Mouse (Mus musculus): ENCODE results near the gene Itfg2. TPM values are rescaled to one million over a fixed set of nuclear protein-coding genes. Genes with fewer than 3 reads are reported as not detected.
"Not testable (repeated sequence)": the region's sequence is repeated elsewhere in the genome, so short reads cannot be mapped to it uniquely, and the experiment has no call there.

Itfg2 gene
- total RNA-seq, 2 experiments from 2014 or later: 29.7 to 30.7 TPM

DNA sequence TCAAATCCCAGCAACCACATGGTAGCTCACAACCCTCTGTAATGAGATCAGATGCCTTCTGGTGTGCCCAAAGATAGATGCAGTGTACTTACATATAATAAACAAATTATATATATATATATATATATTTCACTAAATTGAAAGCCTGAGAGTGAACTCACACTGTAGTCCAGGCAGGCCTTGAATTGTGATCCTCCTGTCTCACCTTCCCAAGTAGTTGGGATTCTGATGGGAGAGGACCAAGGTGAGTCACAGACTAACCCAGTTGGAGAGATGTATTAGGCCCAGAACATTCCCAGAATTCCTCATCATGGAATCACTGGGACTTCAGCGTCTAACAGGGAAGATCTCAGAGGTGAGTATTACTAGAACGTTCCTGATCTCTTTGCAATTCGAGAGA is 25.7 kb downstream of the Itfg2 start, which contains the start of gene Nrip2:
Gene Nrip2, plus strand, starts transcription at position 301 of the 400 bp plus-strand sequence.
- intact Hi-C loops (cut with DNase I): no loop called here
- no peak for DNase-seq (ENCODE audit: low spot score in 2 of 2)

DNA sequence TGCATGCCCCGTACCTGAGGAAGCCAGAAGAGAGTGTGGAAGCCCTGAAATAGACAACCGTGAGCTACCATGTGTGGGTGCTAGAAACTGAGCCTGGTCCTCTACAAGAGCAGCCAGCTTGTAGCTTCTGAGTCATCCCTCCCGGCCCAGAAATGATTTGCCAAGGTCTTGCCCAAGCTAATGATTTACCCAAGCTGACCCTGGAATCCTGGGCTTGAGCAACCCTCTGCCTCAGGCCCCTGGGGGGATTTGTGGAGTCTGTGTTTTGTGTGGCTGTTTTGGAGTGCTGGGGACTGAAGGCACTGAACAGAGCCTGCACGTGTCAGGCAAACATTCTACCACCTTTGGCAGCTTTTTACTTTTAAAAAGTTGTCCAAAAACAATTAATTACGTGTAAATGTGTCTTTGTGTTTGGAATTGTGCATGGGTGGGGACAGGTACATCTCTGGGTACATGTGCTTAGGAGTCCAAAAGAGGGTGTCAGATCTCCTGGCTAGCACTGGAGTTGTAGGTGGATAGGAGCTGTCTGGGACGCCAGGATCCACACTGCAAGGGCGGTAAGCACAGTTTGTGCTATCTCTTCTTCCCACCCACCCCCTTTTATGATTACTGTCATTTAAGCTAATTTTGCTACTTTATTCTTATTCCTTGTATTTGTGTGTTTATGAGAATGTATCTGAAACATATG is 27.0 kb downstream of the Itfg2 start:
- intact Hi-C loops (cut with DNase I): no loop called here
- no peak for DNase-seq (ENCODE audit: low spot score in 2 of 2)

DNA sequence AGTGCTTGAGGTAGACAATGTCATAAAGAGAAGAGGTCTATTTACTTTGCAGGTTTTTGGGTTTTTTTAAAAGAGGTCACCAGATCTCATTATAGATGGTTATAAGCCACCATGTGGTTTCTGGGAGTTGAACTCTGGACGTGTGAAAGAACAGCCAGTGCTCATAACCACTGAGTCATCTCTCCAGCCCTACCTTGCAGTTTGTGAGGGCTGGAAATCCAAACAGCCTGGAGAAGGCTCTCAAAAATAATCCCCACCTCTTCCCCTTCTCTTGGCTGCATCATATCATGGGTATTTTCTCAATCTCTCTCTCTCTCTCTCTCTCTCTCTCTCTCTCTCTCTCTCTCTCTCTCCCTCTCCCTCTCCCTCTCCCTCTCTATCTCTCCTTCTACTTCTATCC is 34.0 kb downstream of the Itfg2 start:
- no peak for DNase-seq (ENCODE audit: low spot score in 2 of 2)

DNA sequence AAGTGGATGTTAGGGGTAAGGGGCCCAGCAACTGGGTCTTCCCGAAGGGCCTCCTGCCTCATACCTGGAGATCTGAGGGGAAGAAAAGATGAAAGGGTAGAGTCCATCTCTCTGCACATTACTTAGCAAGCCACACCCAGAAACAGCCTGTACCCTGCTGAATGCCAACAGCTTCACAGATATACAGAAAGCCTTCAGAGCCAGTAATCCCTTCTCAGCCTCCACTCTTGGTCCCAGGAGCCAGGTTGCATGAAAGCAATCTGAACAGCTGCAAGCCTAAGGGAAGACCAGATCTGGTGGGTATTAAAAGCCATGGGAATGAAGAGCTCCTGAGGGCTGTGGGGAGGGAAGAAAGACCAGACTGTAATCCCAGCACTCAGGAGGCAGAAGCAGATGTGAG is 35.5 kb downstream of the Itfg2 start:
- intact Hi-C loops (cut with DNase I): no loop called here
- no peak for DNase-seq (ENCODE audit: low spot score in 2 of 2)

More for the DNA sequence above, 34.0 kb downstream of the Itfg2 start:
- intact Hi-C loops (cut with DNase I): no loop called here

DNA sequence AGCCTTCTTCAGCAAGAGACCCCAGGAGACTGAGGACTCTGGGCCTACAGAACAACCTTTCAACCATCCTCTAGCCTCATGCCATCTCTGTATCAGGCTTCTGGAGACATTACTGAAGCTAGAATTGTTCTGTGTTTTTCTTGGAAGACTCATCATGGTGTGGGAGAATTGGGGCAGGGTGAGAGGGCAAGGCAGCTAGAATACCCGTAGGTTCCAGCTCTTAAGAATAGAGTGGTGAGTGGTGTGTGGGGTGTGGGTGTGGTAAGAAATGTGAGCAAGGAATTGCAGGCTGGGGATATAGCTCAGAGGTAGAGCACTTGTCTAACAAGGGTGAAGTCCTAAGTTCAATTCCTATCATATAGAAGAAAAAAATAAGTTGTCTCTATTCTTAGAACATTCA is 39.7 kb downstream of the Itfg2 start:
- DNase-seq (ENCODE audit: low spot score in 2 of 2): no peak
- intact Hi-C loops (cut with DNase I): no loop called here

DNA sequence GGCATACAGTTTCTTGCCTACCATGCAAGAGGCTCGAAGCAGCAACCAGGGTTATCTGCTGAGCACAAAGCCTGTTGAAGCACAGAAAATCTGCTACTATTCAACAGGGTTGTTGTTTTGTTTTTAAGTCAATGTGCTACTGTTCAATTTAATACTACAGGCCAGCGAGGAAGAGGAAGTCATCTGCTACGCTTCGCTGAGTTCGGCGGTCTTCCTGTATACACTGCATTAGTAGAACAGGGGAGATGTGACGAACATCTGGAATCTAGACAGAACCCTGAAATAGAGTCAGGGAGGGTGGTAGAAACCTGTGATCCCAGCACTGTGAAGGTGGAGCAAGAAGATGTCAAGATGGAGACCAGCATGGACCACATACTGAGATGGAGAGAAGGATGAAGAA is 41.0 kb downstream of the Itfg2 start:
- intact Hi-C loops (cut with DNase I): no loop called here

DNA sequence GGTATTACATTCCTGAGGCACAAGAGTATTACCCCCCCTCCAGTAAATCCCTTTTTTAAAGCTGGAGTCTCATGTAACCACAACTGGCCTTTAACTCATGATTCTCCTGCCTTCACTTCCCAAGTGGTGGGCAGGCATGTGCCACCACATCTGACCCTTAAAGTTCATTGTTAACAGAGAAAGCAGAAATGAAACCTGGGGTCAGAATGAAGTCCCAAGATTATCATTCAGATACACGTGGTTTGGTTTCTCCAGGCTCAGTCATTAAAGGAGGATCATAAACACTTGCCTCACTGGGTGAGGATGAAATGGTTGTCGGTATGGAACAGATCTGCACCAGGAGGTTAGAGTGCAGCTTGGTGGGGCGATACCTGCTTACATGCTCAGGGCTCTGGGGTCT is 43.5 kb downstream of the Itfg2 start:
- no peak for DNase-seq (ENCODE audit: low spot score in 2 of 2)
- intact Hi-C loops (cut with DNase I): no loop called here

More for the DNA sequence above, 41.0 kb downstream of the Itfg2 start:
- DNase-seq (ENCODE audit: low spot score in 2 of 2): no peak

DNA sequence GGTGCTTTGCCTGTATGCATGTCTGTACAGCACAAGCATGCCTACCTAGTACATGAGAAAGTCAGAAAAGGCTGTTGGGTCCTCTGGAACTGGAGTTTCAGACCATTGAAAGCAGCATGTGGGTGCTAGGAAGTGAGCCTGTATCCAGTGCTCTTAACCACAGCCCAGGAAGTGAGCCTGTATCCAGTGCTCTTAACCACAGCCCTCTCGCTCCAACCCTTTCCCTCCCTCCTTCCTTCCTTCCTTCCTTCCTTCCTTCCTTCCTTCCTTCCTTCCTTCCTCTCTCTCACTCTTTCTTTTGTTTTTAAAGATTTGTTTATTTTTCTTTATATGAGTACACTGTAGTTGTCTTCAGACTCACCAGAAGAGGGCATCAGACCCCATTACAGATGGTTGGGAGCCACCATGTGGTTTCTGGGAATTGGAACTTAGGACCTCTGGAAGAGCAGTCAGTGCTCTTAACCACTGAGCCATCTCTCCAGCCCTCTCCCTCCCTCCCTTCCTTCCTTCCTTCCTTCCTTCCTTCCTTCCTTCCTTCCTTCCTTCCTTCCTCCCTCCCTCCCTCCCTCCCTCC is 44.0 kb downstream of the Itfg2 start:
- intact Hi-C loops (cut with DNase I): not testable (repeated sequence)

DNA sequence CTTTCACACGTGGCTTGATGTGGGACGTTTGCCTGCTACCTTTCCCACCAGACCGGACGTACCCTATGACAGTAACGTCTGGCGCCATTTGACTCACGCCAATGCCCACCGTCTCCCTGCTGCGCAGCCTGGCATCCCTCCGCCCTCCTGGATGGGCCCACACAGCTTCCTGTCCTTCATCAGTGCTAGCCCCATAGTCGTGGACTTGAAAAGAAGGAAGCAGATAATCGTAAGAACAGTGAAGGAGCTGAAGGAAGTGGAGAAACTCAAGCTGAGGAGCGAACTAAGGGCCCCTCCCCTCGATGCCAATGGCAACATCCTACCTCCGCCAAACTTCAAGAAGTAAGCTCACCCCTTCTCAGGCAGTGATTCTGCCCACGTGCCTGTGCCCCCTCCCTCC is 45.1 kb downstream of the Itfg2 start:
- intact Hi-C loops (cut with DNase I): no loop called here
- no peak for DNase-seq (ENCODE audit: low spot score in 2 of 2)

More for the DNA sequence above, 44.0 kb downstream of the Itfg2 start:
- DNase-seq (ENCODE audit: low spot score in 2 of 2): not testable (repeated sequence)

DNA sequence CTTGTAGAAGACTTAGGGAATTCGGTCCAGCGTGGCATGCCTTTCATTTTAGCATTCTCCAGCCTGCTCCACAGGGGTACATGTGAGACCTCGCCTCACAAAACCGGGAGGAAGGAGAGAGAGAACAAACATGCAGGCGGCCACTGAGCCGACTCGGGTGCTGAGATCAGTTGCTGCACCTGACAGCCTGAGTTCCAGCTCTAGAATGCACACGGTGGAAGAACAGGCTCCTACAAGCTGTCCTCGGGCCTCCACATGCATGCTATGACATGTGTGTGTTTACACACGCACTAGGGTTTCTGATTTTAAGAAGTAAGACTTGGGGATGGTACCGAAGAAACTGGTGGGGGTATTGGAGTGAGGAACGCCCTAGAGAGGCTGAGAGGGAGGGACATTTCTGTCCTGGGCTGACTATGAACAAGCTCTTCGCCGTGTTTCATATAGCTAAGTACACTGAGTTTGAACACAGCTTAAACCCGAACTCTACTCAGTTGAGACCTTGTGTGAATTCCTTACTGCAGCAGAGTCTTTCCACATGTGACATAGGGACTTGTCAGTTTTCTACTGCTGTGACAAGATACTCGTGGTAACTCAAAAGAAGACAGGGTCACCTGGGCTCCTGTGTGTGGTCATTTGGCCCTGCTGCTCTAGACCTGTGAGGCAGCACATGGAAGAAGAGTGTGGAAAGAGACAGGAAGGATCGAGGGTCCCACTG is 48.2 kb downstream of the Itfg2 start:
- intact Hi-C loops (cut with DNase I): no loop called here

DNA sequence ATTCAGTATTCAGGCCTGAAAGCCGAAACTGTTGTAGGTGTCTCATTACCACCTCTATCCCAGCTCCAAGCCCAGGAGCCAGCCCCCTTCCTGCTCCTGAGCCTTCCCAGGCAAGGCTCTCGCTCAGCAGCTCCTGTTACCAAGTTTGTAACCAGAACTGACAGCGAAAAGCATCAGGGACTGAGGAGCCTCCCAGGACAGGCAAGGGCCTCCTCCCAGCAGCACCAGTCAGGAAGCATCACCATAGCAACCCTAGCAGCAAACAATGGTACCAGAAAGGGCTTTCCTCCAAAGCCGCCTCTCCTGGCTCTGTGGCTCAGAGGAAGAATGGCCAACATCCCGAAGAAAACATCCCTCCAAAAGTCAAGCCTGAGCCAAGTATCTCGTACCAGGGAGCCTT is 49.5 kb downstream of the Itfg2 start, which contains the start of the genes Tex52 and Gm44596:
Gene Tex52, plus strand, starts transcription at position 265 of the 400 bp plus-strand sequence.
Gene Gm44596, plus strand, starts transcription at position 312 of the 400 bp plus-strand sequence.
- peak; percentile 30 to 41 for DNase-seq (ENCODE audit: low spot score in 2 of 2)
- intact Hi-C loops (cut with DNase I): no loop called here

More for the DNA sequence above, 48.2 kb downstream of the Itfg2 start:
- no peak for DNase-seq (ENCODE audit: low spot score in 2 of 2)

DNA sequence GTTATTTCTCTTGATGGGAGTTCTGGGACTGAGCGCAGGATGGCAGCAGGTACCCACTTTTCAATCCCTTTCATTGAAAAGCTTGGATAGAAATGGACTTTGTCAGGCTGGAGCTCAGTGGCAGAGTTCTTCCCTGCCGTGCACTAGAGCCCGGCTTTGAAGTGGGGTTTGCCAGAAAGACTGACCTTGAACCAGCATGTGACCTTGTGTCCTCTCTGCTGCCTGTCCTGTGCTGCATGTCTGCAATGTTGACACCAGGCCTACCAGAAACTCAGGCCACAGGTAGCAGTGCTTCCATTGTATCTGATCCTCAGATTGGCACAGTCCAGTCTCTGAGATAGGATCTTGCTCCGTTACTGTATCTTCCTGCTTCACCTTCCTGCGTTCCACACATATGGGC is 54.7 kb downstream of the Itfg2 start:
- no peak for DNase-seq (ENCODE audit: low spot score in 2 of 2)
- intact Hi-C loops (cut with DNase I): no loop called here

DNA sequence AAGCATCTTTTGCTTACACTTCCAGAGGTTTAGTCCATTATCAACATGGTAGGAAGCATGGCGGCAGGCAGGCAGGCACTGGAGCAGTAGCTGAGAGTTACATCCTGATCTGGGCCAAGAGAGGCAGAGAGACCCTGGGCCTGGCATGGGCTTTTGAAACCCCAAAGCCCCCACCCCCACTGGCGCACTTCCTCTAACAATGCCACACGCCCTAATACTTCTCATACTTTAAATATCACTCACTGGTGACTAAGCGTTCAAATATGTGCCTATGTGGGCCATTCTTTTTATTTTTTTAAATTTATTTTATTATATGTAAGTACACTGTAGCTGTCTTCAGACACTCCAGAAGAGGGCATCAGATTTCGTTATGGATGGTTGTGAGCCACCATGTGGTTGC is 58.3 kb downstream of the Itfg2 start:
- intact Hi-C loops (cut with DNase I): no loop called here
- DNase-seq (ENCODE audit: low spot score in 2 of 2): no peak

DNA sequence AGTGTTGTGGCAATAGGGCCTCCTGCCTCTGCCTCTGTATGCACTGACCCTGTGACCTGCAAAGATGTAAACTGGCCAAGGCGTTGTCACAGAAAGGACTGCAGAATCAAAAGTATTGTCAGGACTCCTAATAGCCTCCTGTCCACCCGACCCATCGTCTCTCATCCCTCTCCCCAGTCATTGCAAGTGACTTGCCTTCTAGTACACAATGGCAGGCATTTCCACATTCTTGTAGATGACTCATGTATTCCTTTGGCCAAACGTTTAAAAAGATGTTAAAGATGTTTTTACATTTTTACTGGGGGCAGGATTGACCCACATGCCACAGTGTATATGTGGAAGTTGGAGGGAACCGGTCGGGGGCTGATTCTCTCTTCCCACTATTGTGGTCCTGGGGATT is 60.0 kb downstream of the Itfg2 start:
- DNase-seq (ENCODE audit: low spot score in 2 of 2): no peak
- intact Hi-C loops (cut with DNase I): loop anchor here (5.0 kb wide), 1 partner anchor 127 kb away; no protein-coding TSS in a partner anchor

DNA sequence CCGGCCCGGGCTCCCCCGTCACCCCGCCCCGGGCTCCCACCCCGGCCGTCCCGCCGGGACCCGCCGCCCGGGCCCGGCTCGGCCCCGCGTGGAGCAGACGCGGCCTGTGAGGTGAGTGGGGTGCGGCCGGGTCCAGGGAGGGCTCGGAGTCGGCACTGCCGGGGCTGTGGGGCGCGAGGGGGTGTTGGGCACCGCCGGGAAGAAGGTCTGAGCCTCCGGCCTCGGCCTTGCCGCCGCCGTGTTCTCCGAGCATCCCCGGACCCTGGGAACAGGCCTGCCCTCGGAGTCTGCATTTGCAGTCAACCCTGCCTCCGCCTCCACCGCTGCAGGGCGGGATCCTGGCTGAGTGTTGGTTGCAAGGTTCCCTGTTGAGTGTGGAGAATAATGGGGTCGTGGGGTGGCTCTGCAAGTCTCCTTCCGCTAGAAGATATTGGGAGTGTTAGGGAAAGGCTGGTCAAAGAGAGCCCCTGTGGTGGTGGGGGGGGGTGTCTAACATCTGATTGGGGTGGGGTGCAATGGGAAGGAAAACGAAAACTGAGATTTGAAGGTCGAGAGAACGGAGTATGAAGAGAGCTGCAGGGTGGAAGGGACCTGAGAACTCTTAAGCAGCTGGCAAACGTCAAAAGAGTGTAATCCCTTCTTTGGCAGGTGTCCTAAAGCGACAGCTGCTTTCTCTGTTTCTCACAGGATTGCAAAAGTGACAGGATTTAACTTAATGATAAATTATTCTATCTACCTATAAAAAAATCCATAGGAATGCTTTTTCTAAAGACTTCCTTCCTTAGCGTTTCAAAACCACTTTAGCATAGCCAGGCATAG is 61.5 kb downstream of the Itfg2 start:
- no peak for DNase-seq (ENCODE audit: low spot score in 2 of 2)
- intact Hi-C loops (cut with DNase I): loop anchor here (5.0 kb wide), 1 partner anchor 126 kb away; no protein-coding TSS in a partner anchor

DNA sequence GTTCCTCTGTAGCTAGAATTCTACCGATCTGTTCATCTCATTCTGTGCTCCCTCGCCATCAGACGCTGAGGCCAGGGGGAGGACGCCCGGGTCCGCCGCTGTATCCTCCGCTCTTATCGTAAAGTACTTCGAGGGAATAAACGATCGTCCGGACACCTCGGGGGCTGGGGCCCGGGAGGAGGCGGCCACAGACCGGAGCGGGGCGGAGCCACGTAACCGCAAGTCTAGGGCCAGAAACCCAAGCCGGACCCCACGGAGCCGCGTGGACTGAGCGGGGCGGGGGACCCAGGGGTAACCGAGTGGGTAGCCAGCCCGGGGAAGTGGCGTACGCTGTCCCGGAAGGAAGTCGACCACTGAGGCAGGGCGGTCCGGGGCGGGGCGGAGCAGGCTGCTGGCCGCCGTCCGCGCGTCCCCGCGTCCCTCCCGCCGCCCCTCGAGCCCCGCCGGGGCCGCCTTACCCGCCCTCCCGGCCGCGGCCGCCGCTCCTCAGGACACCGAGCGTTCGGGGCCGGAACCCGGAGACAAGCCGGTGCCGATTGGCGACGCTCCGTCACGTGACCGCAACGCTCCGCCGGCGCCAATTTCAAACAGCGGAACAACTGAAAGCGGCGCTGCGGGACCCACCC is 62.2 kb downstream of the Itfg2 start, which contains the start of the genes Rhno1 and Foxm1:
Gene Rhno1, minus strand, starts transcription at position 531 of the 626 bp plus-strand sequence.
Gene Foxm1, plus strand, starts transcription at position 587 of the 626 bp plus-strand sequence.
- peak; percentile 81 to 83 for DNase-seq (ENCODE audit: low spot score in 2 of 2)
- intact Hi-C loops (cut with DNase I): loop anchor here (5.0 kb wide), 1 partner anchor 125 kb away; no protein-coding TSS in a partner anchor

DNA sequence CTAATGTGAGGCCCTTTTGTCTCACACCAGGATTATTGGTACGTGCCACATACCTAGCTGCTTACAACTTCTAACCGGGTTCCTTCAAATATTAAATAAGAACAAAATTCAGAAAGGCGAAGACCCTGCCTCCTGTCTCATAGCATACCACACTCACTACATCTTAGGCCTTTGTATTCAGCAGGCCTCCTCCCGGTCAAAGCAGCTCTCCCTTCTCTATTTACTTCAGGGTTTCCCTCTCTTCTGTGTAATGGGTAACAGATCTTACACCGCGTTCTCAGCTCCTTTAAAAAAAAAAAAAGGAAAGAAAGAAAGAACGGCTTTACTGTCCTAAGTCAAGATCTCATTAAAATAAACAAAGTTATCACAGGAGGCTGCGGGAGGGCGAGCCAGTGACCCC is 62.8 kb downstream of the Itfg2 start:
- intact Hi-C loops (cut with DNase I): loop anchor here (5.0 kb wide), 1 partner anchor 125 kb away; no protein-coding TSS in a partner anchor
- DNase-seq (ENCODE audit: low spot score in 2 of 2): no peak
